Mouse (Mus musculus): Measurements from ENCODE around the gene Eif4e1b. TPM values are rescaled to one million over a fixed set of nuclear protein-coding genes. Genes with fewer than 3 reads are reported as not detected.

Eif4e1b gene
- polyA plus RNA-seq, 1 experiment from 2014 or later = not detected

GRCm38 (mm10) chr13:54752656-54753055 is 31.1 kb upstream of the Eif4e1b start:
- H3K4me2 ChIP-seq = no peak overlapping the region
- H3K9me3 ChIP-seq = no peaks in the 10 kb centered on the region
- no peak overlapping the region for H3K9ac ChIP-seq
- peaks cover 29% of the 10 kb centered on the region for H3K27me3 ChIP-seq
- ATAC-seq (ENCODE audit: low read depth) = no peak
- no peak overlapping the region for H3K27ac ChIP-seq (replicated peaks)
- no peak overlapping the region for H3K4me3 ChIP-seq
- peaks cover 3% of the 10 kb centered on the region; the same call in 1 of the 2 replicates for H3K36me3 ChIP-seq
- WGBS = 66% methylated on average over 10 of the region's 10 CpGs
- peaks cover 68% of the 10 kb centered on the region for H3K4me1 ChIP-seq (replicated peaks)

- no peak overlapping the region for H3K4me2 ChIP-seq
- no peaks in the 10 kb centered on the region for H3K9me3 ChIP-seq
- peaks cover 29% of the 10 kb centered on the region for H3K27me3 ChIP-seq
- H3K36me3 ChIP-seq = no peaks in the 10 kb centered on the region
- no peak overlapping the region for H3K4me3 ChIP-seq
- peak overlapping the region; percentile 31; the same call in 1 of the 2 replicates for H3K9ac ChIP-seq
- ATAC-seq (ENCODE audit: low read depth) = no peak
- WGBS = 65% methylated on average over 6 of the region's 6 CpGs
- H3K27ac ChIP-seq (replicated peaks) = 0 out of 2 replicates have a peak overlapping the region, but pooled peaks have one; percentile 52
- H3K4me1 ChIP-seq (replicated peaks) = peaks cover 66% of the 10 kb centered on the region
Observed at GRCm38 (mm10) chr13:54753733-54754132, 30.1 kb upstream of the Eif4e1b start.

GRCm38 (mm10) chr13:54754169-54755080 is 29.4 kb upstream of the Eif4e1b start:
- H3K27ac ChIP-seq (replicated peaks) = peak overlapping the region; percentile 80; the same call in 1 of the 2 replicates
- WGBS = 36% methylated on average over 12 of the region's 12 CpGs
- H3K4me3 ChIP-seq = no peak overlapping the region
- no peaks in the 10 kb centered on the region for H3K9me3 ChIP-seq
- H3K9ac ChIP-seq = peak overlapping the region; percentile 31; the same call in 1 of the 2 replicates
- peaks cover 29% of the 10 kb centered on the region for H3K27me3 ChIP-seq
- H3K4me1 ChIP-seq (replicated peaks) = peaks cover 70% of the 10 kb centered on the region
- no peak overlapping the region for H3K4me2 ChIP-seq
- H3K36me3 ChIP-seq = no peaks in the 10 kb centered on the region
- ATAC-seq (ENCODE audit: low read depth) = no peak

GRCm38 (mm10) chr13:54755201-54755830 is 28.5 kb upstream of the Eif4e1b start:
- H3K27me3 ChIP-seq = peaks cover 29% of the 10 kb centered on the region
- H3K27ac ChIP-seq (replicated peaks) = peak overlapping the region; percentile 80
- no peaks in the 10 kb centered on the region for H3K36me3 ChIP-seq
- H3K4me1 ChIP-seq (replicated peaks) = peaks cover 73% of the 10 kb centered on the region
- H3K4me2 ChIP-seq = peak overlapping the region; percentile 32
- 10% methylated on average over 9 of the region's 9 CpGs for WGBS
- no peak overlapping the region for H3K4me3 ChIP-seq
- H3K9ac ChIP-seq = peak overlapping the region; percentile 23; the same call in 1 of the 2 replicates
- no peaks in the 10 kb centered on the region for H3K9me3 ChIP-seq
- ATAC-seq (ENCODE audit: low read depth) = no peak

- Histone ChIP-seq H3K9me3 (no peaks in the 10 kb centered on the region), H3K27ac (replicated peaks) (peak overlapping the region; percentile 80; the same call in 1 of the 2 replicates), H3K4me1 (replicated peaks) (peaks cover 72% of the 10 kb centered on the region), H3K9ac (no peak overlapping the region), H3K4me3 (no peak overlapping the region), H3K4me2 (no peak overlapping the region), H3K36me3 (no peaks in the 10 kb centered on the region), H3K27me3 (peaks cover 29% of the 10 kb centered on the region)
- 89% methylated on average over 8 of the region's 8 CpGs for WGBS
- ATAC-seq (ENCODE audit: low read depth) = no peak
Observed at GRCm38 (mm10) chr13:54756156-54756712, 27.6 kb upstream of the Eif4e1b start.

- Histone ChIP-seq H3K4me2 (peak overlapping the region; percentile 84), H3K27me3 (peaks cover 27% of the 10 kb centered on the region), H3K27ac (replicated peaks) (peak overlapping the region; percentile 94), H3K9me3 (no peaks in the 10 kb centered on the region), H3K4me1 (replicated peaks) (peaks cover 72% of the 10 kb centered on the region), H3K4me3 (peak overlapping the region; percentile 43), H3K9ac (peak overlapping the region; percentile 71), H3K36me3 (no peaks in the 10 kb centered on the region)
- ATAC-seq (ENCODE audit: low read depth) = peak; percentile 4
- whole genome bisulfite sequencing = 38% methylated on average over 10 of the region's 10 CpGs
Observed at GRCm38 (mm10) chr13:54757093-54757830, 26.5 kb upstream of the Eif4e1b start.

- H3K27ac ChIP-seq (replicated peaks) = peak overlapping the region; percentile 94
- H3K4me3 ChIP-seq = peak overlapping the region; percentile 43
- WGBS = under 1% methylated on average over 43 of the region's 43 CpGs
- ATAC-seq (ENCODE audit: low read depth) = peak; percentile 82
- peaks cover 29% of the 10 kb centered on the region for H3K27me3 ChIP-seq
- H3K9ac ChIP-seq = peak overlapping the region; percentile 71
- peaks cover 68% of the 10 kb centered on the region for H3K4me1 ChIP-seq (replicated peaks)
- H3K4me2 ChIP-seq = peak overlapping the region; percentile 84
- H3K36me3 ChIP-seq = no peaks in the 10 kb centered on the region
- no peaks in the 10 kb centered on the region for H3K9me3 ChIP-seq
Observed at GRCm38 (mm10) chr13:54758045-54758755, 25.6 kb upstream of the Eif4e1b start.

- no peaks in the 10 kb centered on the region for H3K9me3 ChIP-seq
- WGBS = 1% methylated on average over 29 of the region's 29 CpGs
- H3K4me2 ChIP-seq = peak overlapping the region; percentile 84
- H3K4me1 ChIP-seq (replicated peaks) = peaks cover 64% of the 10 kb centered on the region
- peaks cover 33% of the 10 kb centered on the region for H3K27me3 ChIP-seq
- H3K27ac ChIP-seq (replicated peaks) = peak overlapping the region; percentile 94
- H3K4me3 ChIP-seq = peak overlapping the region; percentile 43
- peak; percentile 17 for ATAC-seq (ENCODE audit: low read depth)
- H3K9ac ChIP-seq = peak overlapping the region; percentile 71
- H3K36me3 ChIP-seq = no peaks in the 10 kb centered on the region
Observed at GRCm38 (mm10) chr13:54758756-54759470, 24.9 kb upstream of the Eif4e1b start.

GRCm38 (mm10) chr13:54759496-54759895 is 24.3 kb upstream of the Eif4e1b start:
- H3K27ac ChIP-seq (replicated peaks) = peak overlapping the region; percentile 94; the same call in 1 of the 2 replicates
- no peaks in the 10 kb centered on the region for H3K9me3 ChIP-seq
- peak overlapping the region; percentile 84 for H3K4me2 ChIP-seq
- 6% methylated on average over 7 of the region's 7 CpGs for WGBS
- peaks cover 39% of the 10 kb centered on the region for H3K27me3 ChIP-seq
- peak overlapping the region; percentile 71 for H3K9ac ChIP-seq
- peaks cover 60% of the 10 kb centered on the region for H3K4me1 ChIP-seq (replicated peaks)
- peak overlapping the region; percentile 43 for H3K4me3 ChIP-seq
- no peaks in the 10 kb centered on the region for H3K36me3 ChIP-seq
- ATAC-seq (ENCODE audit: low read depth) = no peak

GRCm38 (mm10) chr13:54760164-54760795 is 23.5 kb upstream of the Eif4e1b start:
- no peak overlapping the region for H3K9ac ChIP-seq
- H3K27me3 ChIP-seq = peaks cover 47% of the 10 kb centered on the region
- no peaks in the 10 kb centered on the region for H3K36me3 ChIP-seq
- H3K9me3 ChIP-seq = no peaks in the 10 kb centered on the region
- no peak for ATAC-seq (ENCODE audit: low read depth)
- peaks cover 57% of the 10 kb centered on the region for H3K4me1 ChIP-seq (replicated peaks)
- H3K27ac ChIP-seq (replicated peaks) = no peak overlapping the region
- H3K4me2 ChIP-seq = no peak overlapping the region
- no peak overlapping the region for H3K4me3 ChIP-seq
- 63% methylated on average over 8 of the region's 8 CpGs for WGBS
